Mouse (Mus musculus): ENCODE data around the gene Rhox13. TPM values are rescaled to one million over a fixed set of nuclear protein-coding genes. Genes with fewer than 3 reads are reported as not detected.

Rhox13 gene
- polyA plus RNA-seq, 1 experiment from 2014 or later: not detected

- no peak for DNase-seq (ENCODE audit: low spot score)
- H3K4me2 ChIP-seq (ENCODE audit: low read length): no peak overlapping the region
- TF ChIP-seq CTCF (IDR thresholded peaks at IDR 0.05; ENCODE audit: low read depth): no peak
- ATAC-seq (replicated peaks; ENCODE audit: low FRiP score, low read depth): no peak
- H3K4me1 ChIP-seq (replicated peaks; ENCODE audit: insufficient read depth, low read length): no peaks in the 10 kb centered on the region
- H3K27ac ChIP-seq: no peak overlapping the region
- H3K27me3 ChIP-seq (ENCODE audit: insufficient read depth, low read length): no peaks in the 10 kb centered on the region
- 76% methylated on average over 9 of the region's 9 CpGs for WGBS
- no peak overlapping the region for H3K4me3 ChIP-seq (replicated peaks; ENCODE audit: low read depth, low read length)
- no peak overlapping the region for H3K9ac ChIP-seq (ENCODE audit: low read depth, low read length)
- no peaks in the 10 kb centered on the region for H3K9me3 ChIP-seq (replicated peaks; ENCODE audit: low read length)
- H3K36me3 ChIP-seq (ENCODE audit: insufficient read depth, low read length): no peaks in the 10 kb centered on the region
These were observed 45.0 kb downstream of the Rhox13 start for GRCm38 (mm10) chrX:38166064-38166463.

- WGBS: 78% methylated on average over 4 of the region's 4 CpGs
- Histone ChIP-seq H3K9me3 (replicated peaks; ENCODE audit: low read length) (no peaks in the 10 kb centered on the region), H3K27me3 (ENCODE audit: insufficient read depth, low read length) (no peaks in the 10 kb centered on the region), H3K36me3 (ENCODE audit: insufficient read depth, low read length) (no peaks in the 10 kb centered on the region), H3K4me3 (replicated peaks; ENCODE audit: low read depth, low read length) (no peak overlapping the region), H3K4me1 (replicated peaks; ENCODE audit: insufficient read depth, low read length) (no peaks in the 10 kb centered on the region), H3K27ac (no peak overlapping the region), H3K9ac (ENCODE audit: low read depth, low read length) (no peak overlapping the region), H3K4me2 (ENCODE audit: low read length) (no peak overlapping the region)
- no peak for ATAC-seq (replicated peaks; ENCODE audit: low FRiP score, low read depth)
- no peak for DNase-seq (ENCODE audit: low spot score)
- 0 out of 2 replicates have a peak, but pooled peaks have one; percentile 10 for TF ChIP-seq CTCF (IDR thresholded peaks at IDR 0.05; ENCODE audit: low read depth)
These were observed 45.6 kb downstream of the Rhox13 start for GRCm38 (mm10) chrX:38166592-38166991.

Other genes with a start within 250 kb of the Rhox13 start
- not detected in 2 replicates for gene Rhox8, start 242.3 kb upstream of the Rhox13 start, polyA plus RNA-seq (2015; fragmentation: Nextera tagmentation; extraction: Ambion mirVana)
- not detected in 2 replicates for gene Rhox7b, start 224.0 kb upstream of the Rhox13 start, polyA plus RNA-seq (2015; fragmentation: Nextera tagmentation; extraction: Ambion mirVana)
- not detected in 2 replicates for gene Rhox9, start 219.4 kb upstream of the Rhox13 start, polyA plus RNA-seq (2015; fragmentation: Nextera tagmentation; extraction: Ambion mirVana)
- not detected in 2 replicates for gene Btg1-ps1, start 102.4 kb upstream of the Rhox13 start, polyA plus RNA-seq (2015; fragmentation: Nextera tagmentation; extraction: Ambion mirVana)
- not detected in 2 replicates for gene Btg1-ps2, start 78.1 kb upstream of the Rhox13 start, polyA plus RNA-seq (2015; fragmentation: Nextera tagmentation; extraction: Ambion mirVana)
- gene Rhox10, start 54.7 kb upstream of the Rhox13 start, polyA plus RNA-seq (2015; fragmentation: Nextera tagmentation; extraction: Ambion mirVana): not detected in 2 replicates
- gene Rhox11, start 36.1 kb upstream of the Rhox13 start, polyA plus RNA-seq (2015; fragmentation: Nextera tagmentation; extraction: Ambion mirVana): not detected in 2 replicates
- not detected in 2 replicates for gene Rhox12, start 10.3 kb upstream of the Rhox13 start, polyA plus RNA-seq (2015; fragmentation: Nextera tagmentation; extraction: Ambion mirVana)
- gene Zbtb33, start 68.6 kb downstream of the Rhox13 start, polyA plus RNA-seq (2015; fragmentation: Nextera tagmentation; extraction: Ambion mirVana): 3.5 and 3.6 TPM in 2 replicates
- 15.5 and 16.1 TPM in 2 replicates for gene Tmem255a, start 131.2 kb downstream of the Rhox13 start, polyA plus RNA-seq (2015; fragmentation: Nextera tagmentation; extraction: Ambion mirVana)
- 0.04 TPM in 1 of 2 replicates, not detected in the other for gene Atp1b4, start 195.0 kb downstream of the Rhox13 start, polyA plus RNA-seq (2015; fragmentation: Nextera tagmentation; extraction: Ambion mirVana)